Mouse (Mus musculus): ENCODE measurements around the gene Tmprss12. TPM values are rescaled to one million over a fixed set of nuclear protein-coding genes. Genes with fewer than 3 reads are reported as not detected.
"Not testable (repeated sequence)": the region's sequence is repeated elsewhere in the genome, so short reads cannot be mapped to it uniquely, and the experiment has no call there.

Tmprss12 gene
- total RNA-seq (2021), result not detected in 2 replicates
- long read RNA-seq, result 0 reads

GRCm38 (mm10) chr15:100280626-100281025 lies at the start of gene Tmprss12:
Gene Tmprss12, plus strand, starts transcription at chr15:100280837.
- no peak for DNase-seq

- no peak for DNase-seq
Measured at GRCm38 (mm10) chr15:100231616-100232525, 48.8 kb upstream of the Tmprss12 start.

GRCm38 (mm10) chr15:100235208-100235965 lies 45.2 kb upstream of the Tmprss12 start:
- no peak for DNase-seq

GRCm38 (mm10) chr15:100236952-100237351 lies 43.7 kb upstream of the Tmprss12 start:
- DNase-seq, result no peak

- no peak for DNase-seq
Measured at GRCm38 (mm10) chr15:100241780-100242179, 38.9 kb upstream of the Tmprss12 start.

- DNase-seq, result no peak
Measured at GRCm38 (mm10) chr15:100245951-100246350, 34.7 kb upstream of the Tmprss12 start.

- DNase-seq, result no peak
Measured at GRCm38 (mm10) chr15:100247296-100247695, 33.3 kb upstream of the Tmprss12 start.

- DNase-seq, result no peak
Measured at GRCm38 (mm10) chr15:100248665-100249433, 31.8 kb upstream of the Tmprss12 start.

- DNase-seq, result no peak
Measured at GRCm38 (mm10) chr15:100251153-100251780, 29.4 kb upstream of the Tmprss12 start.

GRCm38 (mm10) chr15:100256386-100256785 lies 24.3 kb upstream of the Tmprss12 start:
- no peak for DNase-seq

- DNase-seq, result no peak
Measured at GRCm38 (mm10) chr15:100257305-100257704, 23.3 kb upstream of the Tmprss12 start.

- no peak for DNase-seq
Measured at GRCm38 (mm10) chr15:100258646-100259425, 21.8 kb upstream of the Tmprss12 start.

GRCm38 (mm10) chr15:100260351-100260750 lies 20.3 kb upstream of the Tmprss12 start:
- DNase-seq, result not testable (repeated sequence)

GRCm38 (mm10) chr15:100263246-100263905 lies 17.3 kb upstream of the Tmprss12 start:
- DNase-seq, result no peak

- DNase-seq, result no peak
Measured at GRCm38 (mm10) chr15:100265586-100266325, 14.9 kb upstream of the Tmprss12 start.

- no peak for DNase-seq
Measured at GRCm38 (mm10) chr15:100268916-100269315, 11.7 kb upstream of the Tmprss12 start.

- DNase-seq, result no peak
Measured at GRCm38 (mm10) chr15:100269776-100270175, 10.9 kb upstream of the Tmprss12 start.

- not testable (repeated sequence) for DNase-seq
Measured at GRCm38 (mm10) chr15:100270609-100271008, 10.0 kb upstream of the Tmprss12 start.

- DNase-seq, result no peak
Measured at GRCm38 (mm10) chr15:100271411-100271810, 9.2 kb upstream of the Tmprss12 start.

All from adrenal gland, postnatal 25 days (tissue).